Mouse (Mus musculus) heart, postnatal 14 days (tissue): Measurements from ENCODE around the gene Pon2. TPM values are rescaled to one million over a fixed set of nuclear protein-coding genes. Genes with fewer than 3 reads are reported as not detected.
"Not testable (repeated sequence)": the region's sequence is repeated elsewhere in the genome, so short reads cannot be mapped to it uniquely, and the experiment has no call there.

Source experiments
- DNase-seq, 2 experiments: peaks; one replicate each; pipeline ENCODE4 v3.0.0; 2021 to 2022
- intact Hi-C: fragments of 180-260 bp; cut with DNase I; formaldehyde crosslinking; loops from one replicate; pipeline ENCODE4 v1.15.1; 2025
- long read RNA-seq, 2 experiments: library from polyadenylated mRNA; stranded (forward); transcript quantifications; one replicate each; pipeline ENCODE4 v2.0.0; 2021
- total RNA-seq, 2 experiments: library from RNA; stranded (reverse); gene quantifications; 2 replicates each; pipeline ENCODE4 v1.2.3; 2021

Pon2 gene
- total RNA-seq, result 10 to 100 TPM; 17.8 to 20.9 TPM
- long read RNA-seq, experiment 1, transcript Pon2-201 (9 exons, 2,409 nt), result major isoform, 39 of 48 reads
- long read RNA-seq, experiment 1, partial matches to known transcripts, result 2 of 48 reads
- long read RNA-seq, experiment 1, other reads (novel, unspliced or antisense), result 7 of 48 reads
- long read RNA-seq, experiment 2, transcript Pon2-201 (9 exons, 2,409 nt), result major isoform, 39 of 47 reads
- long read RNA-seq, experiment 2, partial matches to known transcripts, result 5 of 47 reads
- long read RNA-seq, experiment 2, other reads (novel, unspliced or antisense), result 3 of 47 reads

- peak; percentile 89 to 92 for DNase-seq
- intact Hi-C loops, result loop anchor here (5.0 kb wide), 2 partner anchors 41 to 84 kb away; partner anchors contain the start of genes Asb4 and Pon3
These were observed at the start of gene Pon2 for GRCm38 (mm10) chr6:5298092-5298554. Gene Pon2, minus strand, starts transcription at chr6:5298455.

GRCm38 (mm10) chr6:5344255-5344654 lies 46.0 kb upstream of the Pon2 start:
- intact Hi-C loops, result no loop called here
- peak in 1 of 2 experiments; percentile 3 for DNase-seq

GRCm38 (mm10) chr6:5339283-5339682 lies 41.0 kb upstream of the Pon2 start:
- intact Hi-C loops, DNase-seq: not testable (repeated sequence)

- intact Hi-C loops, DNase-seq: not testable (repeated sequence)
These were observed 40.5 kb upstream of the Pon2 start for GRCm38 (mm10) chr6:5338781-5339180.

GRCm38 (mm10) chr6:5336016-5336415 lies 37.8 kb upstream of the Pon2 start:
- DNase-seq, intact Hi-C loops: not testable (repeated sequence)

GRCm38 (mm10) chr6:5334021-5334420 lies 35.8 kb upstream of the Pon2 start:
- no peak for DNase-seq
- intact Hi-C loops, result no loop called here

- intact Hi-C loops, result no loop called here
These were observed 34.4 kb upstream of the Pon2 start for GRCm38 (mm10) chr6:5332560-5333150.

GRCm38 (mm10) chr6:5325122-5325521 lies 26.9 kb upstream of the Pon2 start:
- intact Hi-C loops, result no loop called here
- DNase-seq, result no peak

More at GRCm38 (mm10) chr6:5332560-5333150, 34.4 kb upstream of the Pon2 start:
- no peak for DNase-seq

GRCm38 (mm10) chr6:5324101-5324500 lies 25.8 kb upstream of the Pon2 start:
- DNase-seq, intact Hi-C loops: not testable (repeated sequence)

- intact Hi-C loops, result no loop called here
- DNase-seq, result no peak
These were observed 18.4 kb upstream of the Pon2 start for GRCm38 (mm10) chr6:5316630-5317029.

GRCm38 (mm10) chr6:5315053-5315759 lies 17.0 kb upstream of the Pon2 start:
- intact Hi-C loops, result no loop called here

GRCm38 (mm10) chr6:5313951-5314590 lies 15.8 kb upstream of the Pon2 start:
- no peak for DNase-seq
- intact Hi-C loops, result no loop called here

More at GRCm38 (mm10) chr6:5315053-5315759, 17.0 kb upstream of the Pon2 start:
- DNase-seq, result no peak

GRCm38 (mm10) chr6:5310491-5310890 lies 12.2 kb upstream of the Pon2 start:
- DNase-seq, result no peak
- intact Hi-C loops, result no loop called here

- no peak for DNase-seq
- intact Hi-C loops, result no loop called here
These were observed 11.4 kb upstream of the Pon2 start for GRCm38 (mm10) chr6:5309595-5310197.

GRCm38 (mm10) chr6:5305926-5306325 lies 7.7 kb upstream of the Pon2 start:
- intact Hi-C loops, result no loop called here
- no peak for DNase-seq

- intact Hi-C loops, result no loop called here
- DNase-seq, result no peak
These were observed 6.7 kb upstream of the Pon2 start for GRCm38 (mm10) chr6:5304956-5305355.

- DNase-seq, result no peak
- intact Hi-C loops, result no loop called here
These were observed 2.4 kb upstream of the Pon2 start for GRCm38 (mm10) chr6:5300629-5301028.

- DNase-seq, result no peak
- intact Hi-C loops, result loop anchor here (5.0 kb wide), 2 partner anchors 42 to 83 kb away; partner anchors contain the start of genes Asb4 and Pon3
These were observed 1.3 kb upstream of the Pon2 start for GRCm38 (mm10) chr6:5299561-5299960.

GRCm38 (mm10) chr6:5297321-5298091 lies 749 bp downstream of the Pon2 start:
- intact Hi-C loops, result loop anchor here (5.0 kb wide), 2 partner anchors 40 to 85 kb away; partner anchors contain the start of genes Asb4 and Pon3
- DNase-seq, result peak; percentile 51 to 56
